Mouse (Mus musculus): ENCODE measurements at regions not wholly inside any gene's neighbourhood (a gene's known extent, or its start where the extent isn't known, plus 50 kb on each side); places are given as distances from the start of the nearest gene placed in this dataset.

DNA sequence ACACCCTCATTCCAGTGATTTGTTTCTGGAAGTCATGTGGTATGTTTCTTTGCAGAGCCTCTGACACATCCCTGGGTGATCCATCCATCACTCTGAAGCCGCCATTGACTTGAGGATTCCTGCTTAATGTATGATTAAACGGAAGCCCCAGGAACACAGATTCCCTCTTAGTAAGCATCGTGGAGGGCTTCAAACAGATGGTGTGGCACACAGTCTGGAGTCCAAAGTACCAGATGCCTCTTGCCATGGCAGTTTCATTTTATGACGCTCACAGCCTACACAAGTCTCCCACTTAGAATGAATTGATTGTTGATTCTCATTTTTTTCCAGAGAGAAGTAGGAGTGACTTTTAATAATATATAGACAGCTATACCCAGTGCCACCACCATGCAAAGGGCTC, 668.3 kb downstream of the Tmem132b start:
- TF ChIP-seq GATA1 (IDR thresholded peaks at IDR 0.05; ENCODE audit: low read length) (no peak), TAL1 (IDR thresholded peaks at IDR 0.05; ENCODE audit: low read length) (no peak)
